Mouse (Mus musculus) central nervous system, embryonic 18 days (tissue): ENCODE results near the gene Rsl1d1. TPM values are rescaled to one million over a fixed set of nuclear protein-coding genes. Genes with fewer than 3 reads are reported as not detected.

ENCODE experiments used
- polyA plus RNA-seq: library from polyadenylated mRNA; depleted of rRNA; stranded (reverse); fragments of >200 nt; gene quantifications from 2 replicates; pipeline ENCODE4 v1.2.3, GENCODE M21; 2012; rRNA removed

The Rsl1d1 gene
- 63.0 and 67.6 TPM in 2 replicates for polyA plus RNA-seq

DNA sequence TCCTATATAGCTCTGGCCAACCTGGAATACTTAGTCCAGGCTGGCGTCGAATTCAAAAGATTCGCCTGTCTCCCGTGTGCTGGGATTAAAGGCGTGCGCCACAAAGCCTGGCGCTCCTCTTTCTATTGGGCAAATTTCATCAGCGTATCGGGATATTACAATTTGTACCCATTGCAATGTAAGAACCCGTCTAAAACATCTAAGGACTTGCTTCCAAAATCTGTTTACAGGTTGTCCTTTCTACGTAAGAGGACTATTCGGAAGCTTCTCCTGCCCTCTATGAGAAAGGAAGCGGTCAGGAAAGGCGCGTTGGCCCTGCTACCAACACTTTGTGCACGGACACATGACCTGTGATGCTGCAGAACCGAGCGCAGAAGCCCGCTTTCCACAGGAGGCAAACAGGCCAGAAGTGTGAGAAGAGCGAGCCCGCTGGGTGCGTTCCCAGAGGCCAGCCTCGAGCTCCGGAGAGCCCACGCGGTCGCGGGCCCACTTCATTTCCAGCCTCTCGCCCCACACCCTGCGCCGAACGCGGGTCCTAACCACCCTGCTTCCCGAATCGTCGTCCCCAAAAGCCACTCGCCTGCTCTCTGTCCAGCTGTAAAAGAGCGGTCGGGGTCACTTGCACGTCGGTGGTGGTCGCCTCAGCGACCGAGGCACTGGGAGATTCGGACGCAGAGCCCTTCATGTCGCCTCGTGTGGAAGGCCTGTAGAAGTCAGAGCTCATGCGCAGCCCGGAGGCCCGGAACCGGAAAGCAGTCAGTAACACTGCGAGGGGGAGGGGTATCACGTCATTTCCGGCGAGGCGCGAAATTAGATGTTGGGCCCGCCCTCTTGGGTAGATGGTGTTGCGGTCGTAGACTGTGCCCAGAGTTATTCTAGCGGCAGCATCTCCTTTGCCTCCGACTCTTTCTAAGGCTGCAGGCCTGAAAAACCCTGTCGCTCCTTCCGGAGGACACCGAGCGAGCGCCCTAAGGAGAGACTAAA lies at the start of gene Rsl1d1:
Rsl1d1 (minus strand) TSS at position 761 of the 984 bp plus-strand sequence.

DNA sequence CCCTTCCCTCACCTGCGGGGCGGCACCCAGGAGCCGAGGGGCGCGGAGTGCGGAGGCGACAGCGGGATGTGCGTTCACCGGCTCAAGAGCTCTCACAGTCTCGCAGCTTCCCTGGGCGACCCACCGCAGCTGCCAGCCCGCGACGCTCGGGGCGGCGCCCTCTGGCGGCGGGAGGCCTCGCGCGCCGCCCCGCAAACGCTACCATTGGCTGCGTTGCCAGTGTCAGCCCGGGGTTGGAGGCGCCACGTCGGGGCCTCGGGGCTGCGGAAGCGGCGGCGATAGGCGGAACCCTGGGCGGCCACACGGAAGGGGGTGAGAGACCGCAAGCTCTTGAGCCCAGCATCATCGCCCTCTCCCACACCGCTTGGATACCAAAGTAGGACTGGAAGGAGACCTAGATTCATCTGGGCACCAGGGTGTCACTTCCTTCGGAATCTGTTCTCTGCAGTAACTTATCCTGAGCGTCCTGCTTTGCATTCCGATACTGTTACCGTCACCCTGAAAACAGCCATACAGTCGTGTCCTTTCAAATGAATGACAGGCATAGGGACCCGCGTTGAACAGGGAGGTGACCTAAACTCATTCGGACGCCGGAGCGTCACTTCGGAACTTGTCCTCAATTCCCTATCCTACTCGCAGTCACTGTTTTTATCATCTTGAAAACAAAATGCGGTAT lies 26.8 kb downstream of the Rsl1d1 start, which contains the start of gene Zc3h7a:
Zc3h7a (minus strand) TSS at position 186 of the 676 bp plus-strand sequence.

Other genes with a start within 250 kb of the Rsl1d1 start
- gene Snn, start 142.4 kb downstream of the Rsl1d1 start, polyA plus RNA-seq: 216 and 223 TPM in 2 replicates
- 15.6 and 23.4 TPM in 2 replicates for gene Litaf, start 137.2 kb downstream of the Rsl1d1 start, polyA plus RNA-seq
- gene Txndc11, start 68.7 kb downstream of the Rsl1d1 start, polyA plus RNA-seq: 27.0 and 27.5 TPM in 2 replicates
- 110 and 125 TPM in 2 replicates for gene Zc3h7a, start 26.9 kb downstream of the Rsl1d1 start, polyA plus RNA-seq
- 30.6 and 32.4 TPM in 2 replicates for gene Gspt1, start 51.0 kb upstream of the Rsl1d1 start, polyA plus RNA-seq
- gene Tnfrsf17, start 110.5 kb upstream of the Rsl1d1 start, polyA plus RNA-seq: 0.23 and 0.35 TPM in 2 replicates
- 8.0 and 9.0 TPM in 2 replicates for gene Snx29, start 119.6 kb upstream of the Rsl1d1 start, polyA plus RNA-seq